Mouse (Mus musculus): ENCODE data around the gene Clint1.

DNA sequence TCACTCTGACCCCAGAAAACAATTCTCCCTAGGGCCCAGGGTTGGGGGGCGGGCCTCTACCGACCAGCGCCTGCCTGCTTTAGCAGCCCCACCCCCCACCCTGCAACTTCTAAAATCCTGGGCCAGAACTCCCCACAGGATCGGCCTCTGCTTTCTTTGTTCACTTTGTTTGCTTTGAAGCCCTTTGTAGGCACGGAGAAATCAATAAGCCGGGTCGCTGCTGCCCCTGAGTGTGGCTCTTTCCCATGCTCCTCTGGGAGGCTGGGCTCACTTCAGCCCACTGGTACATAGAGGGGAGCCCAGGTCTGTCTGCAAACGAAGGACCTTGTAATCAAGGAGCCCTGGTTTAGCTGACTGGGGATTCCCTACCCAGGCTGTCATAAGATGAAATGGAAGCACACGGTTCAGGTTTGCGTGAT lies 69.6 kb downstream of the Clint1 start:
- TF ChIP-seq CTCF (IDR thresholded peaks at IDR 0.05; ENCODE audit: borderline replicate concordance, extremely low read depth, insufficient read depth, insufficient read length), result no peak
- no peak for TF ChIP-seq POLR2A (IDR thresholded peaks at IDR 0.05; ENCODE audit: borderline replicate concordance, extremely low read depth, insufficient read depth, insufficient read length, poor library complexity, severe bottlenecking)

Data from brain, embryonic 14.5 days (tissue).